Comparison of ENCODE assay signal across 8 mouse cellular contexts in the genomic region with DNA sequence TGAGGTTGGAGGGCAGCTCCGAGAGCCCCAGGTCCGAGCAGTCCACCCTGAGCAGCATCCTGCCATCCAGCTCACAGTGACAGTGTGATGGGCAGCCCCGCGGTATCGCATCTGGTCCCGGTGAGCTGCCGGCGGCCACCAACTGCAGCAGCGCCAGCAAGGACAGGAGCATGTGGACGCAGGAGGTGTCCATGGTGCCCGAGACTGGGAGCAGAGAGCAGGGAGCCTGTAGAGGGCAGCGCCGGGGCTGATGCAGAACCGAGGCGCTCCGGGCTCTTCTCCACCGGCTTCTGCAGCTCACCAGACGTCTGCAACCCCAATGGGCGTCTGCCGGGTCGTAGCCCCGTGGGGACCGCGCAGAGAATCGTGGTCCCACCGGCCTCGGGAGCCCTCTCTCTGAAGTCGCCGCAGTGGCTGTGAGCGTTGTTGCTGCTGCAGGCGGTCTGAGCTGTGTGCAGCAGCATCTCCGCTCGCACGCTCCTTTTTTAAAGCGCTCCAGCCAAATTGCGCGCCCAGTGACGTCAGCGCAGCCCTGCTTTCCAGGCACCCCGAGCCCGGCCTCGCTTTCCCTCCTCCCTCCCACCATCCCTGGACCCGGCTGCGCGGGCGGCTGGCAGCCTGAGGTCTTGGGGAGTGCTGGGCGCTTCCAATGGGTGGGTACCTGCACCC. TPM values are rescaled to one million over a fixed set of nuclear protein-coding genes. Genes with fewer than 3 reads are reported as not detected.
DNase-seq lines count a peak whose midpoint lies in the region; ATAC-seq and TF ChIP-seq lines count a peak whose summit lies in the region.

A gene (minus strand): TSS at position 480 of the 669 bp plus-strand sequence.

- intact Hi-C loops in heart, postnatal 14 days (cut with DNase I) = no loop called here

- peak; percentile 30 for TF ChIP-seq CTCF in liver, postnatal 0 days (IDR thresholded peaks at IDR 0.05; ENCODE audit: low read depth)

- H3K9ac ChIP-seq in embryonic facial prominence, embryonic 14.5 days (ENCODE audit: low read depth, low read length) = peak within 1 kb of the TSS; percentile 57
- H3K9ac ChIP-seq in liver, postnatal 0 days (replicated peaks) = no peak within 1 kb of the TSS; the same call in 1 of the 2 replicates
- peak within 1 kb of the TSS; percentile 67 for H3K9ac ChIP-seq in neural tube, embryonic 15.5 days (replicated peaks)

- H3K4me2 ChIP-seq in embryonic facial prominence, embryonic 14.5 days (ENCODE audit: low read depth, low read length) = peak within 1 kb of the TSS; percentile 95
- peak within 1 kb of the TSS; percentile 76 for H3K4me2 ChIP-seq in liver, postnatal 0 days (ENCODE audit: low read depth, low read length)
- H3K4me2 ChIP-seq in neural tube, embryonic 15.5 days = peak within 1 kb of the TSS; percentile 99

- H3K36me3 ChIP-seq in embryonic facial prominence, embryonic 14.5 days (ENCODE audit: control insufficient read depth, insufficient read depth, low read length) = no peaks in the 10 kb centered on the region
- no peaks in the 10 kb centered on the region for H3K36me3 ChIP-seq in liver, postnatal 0 days (replicated peaks; ENCODE audit: insufficient read depth, low read length)
- no peaks in the 10 kb centered on the region for H3K36me3 ChIP-seq in neural tube, embryonic 15.5 days

- peaks cover 61% of the 10 kb centered on the region for H3K27me3 ChIP-seq in embryonic facial prominence, embryonic 14.5 days (replicated peaks; ENCODE audit: control insufficient read depth, insufficient read depth, low read length)
- H3K27me3 ChIP-seq in liver, postnatal 0 days (ENCODE audit: insufficient read depth, low read length) = peaks cover 21% of the 10 kb centered on the region
- peaks cover 28% of the 10 kb centered on the region for H3K27me3 ChIP-seq in neural tube, embryonic 15.5 days (replicated peaks)

- H3K9me3 ChIP-seq in embryonic facial prominence, embryonic 14.5 days (ENCODE audit: control insufficient read depth, low read length) = no peaks in the 10 kb centered on the region
- no peaks in the 10 kb centered on the region for H3K9me3 ChIP-seq in liver, postnatal 0 days (ENCODE audit: low read length)
- no peaks in the 10 kb centered on the region for H3K9me3 ChIP-seq in neural tube, embryonic 15.5 days (replicated peaks)

- 0% methylated on average over 31 of the region's 47 CpGs for WGBS in embryonic facial prominence, embryonic 14.5 days
- WGBS in liver, postnatal 0 days (ENCODE audit: insufficient replicate concordance) = 1% methylated on average over 47 of the region's 47 CpGs
- under 1% methylated on average over 47 of the region's 47 CpGs for WGBS in neural tube, embryonic 15.5 days

- peak; percentile 86 for ATAC-seq in embryonic facial prominence, embryonic 14.5 days (ENCODE audit: low read depth)
- peak; percentile 77 for ATAC-seq in liver, postnatal 0 days
- ATAC-seq in neural tube, embryonic 15.5 days (ENCODE audit: low FRiP score) = peak; percentile 90

- H3K4me1 ChIP-seq in embryonic facial prominence, embryonic 14.5 days (ENCODE audit: control insufficient read depth, insufficient read depth, low read length) = peaks cover 14% of the 10 kb centered on the region
- peaks cover 12% of the 10 kb centered on the region for H3K4me1 ChIP-seq in liver, postnatal 0 days (ENCODE audit: insufficient read depth)
- peaks cover 32% of the 10 kb centered on the region for H3K4me1 ChIP-seq in neural tube, embryonic 15.5 days

- peak within 1 kb of the TSS; percentile 58 for H3K4me3 ChIP-seq in embryonic facial prominence, embryonic 14.5 days (ENCODE audit: low read depth, low read length)
- H3K4me3 ChIP-seq in liver, postnatal 0 days (ENCODE audit: low read depth, low read length) = peak within 1 kb of the TSS; percentile 48
- H3K4me3 ChIP-seq in neural tube, embryonic 15.5 days (replicated peaks) = peak within 1 kb of the TSS; percentile 75

- no peak for TF ChIP-seq EP300 in liver, postnatal 0 days (IDR thresholded peaks at IDR 0.05; ENCODE audit: low read depth)

- peak; percentile 7 to 22 for DNase-seq in B cell, adult 2 months
- peak; percentile 75 for DNase-seq in adrenal gland, postnatal 14 days
- peak; percentile 80 for DNase-seq in embryonic facial prominence, embryonic 14.5 days (ENCODE audit: low spot score)
- DNase-seq in heart, postnatal 14 days = peak; percentile 34 to 37
- DNase-seq in layer of hippocampus, adult 18-20 months (ENCODE audit: low spot score in 2 of 2) = peak; percentile 22 to 45
- DNase-seq in liver, postnatal 0 days = peak; percentile 56
- no peak for DNase-seq in spleen, postnatal 36 days (ENCODE audit: low spot score in 2 of 2)

- no peak within 1 kb of the TSS for H3K27ac ChIP-seq in embryonic facial prominence, embryonic 14.5 days (replicated peaks; ENCODE audit: low read depth, low read length)
- no peak within 1 kb of the TSS for H3K27ac ChIP-seq in liver, postnatal 0 days (ENCODE audit: low read depth)
- peak within 1 kb of the TSS; percentile 58 for H3K27ac ChIP-seq in neural tube, embryonic 15.5 days (replicated peaks)

RNA-seq across cellular contexts. Expression of the gene that starts here (rescaled TPM):
- 21.4 and 23.7 TPM in 2 replicates for total RNA-seq in adrenal gland, postnatal 14 days (2021)
- 10.4 and 13.1 TPM in 2 replicates for polyA plus RNA-seq in embryonic facial prominence, embryonic 14.5 days (2014; fragmentation: Nextera tagmentation; extraction: Ambion mirVana)
- under 1 TPM; 0.17 to 0.20 TPM for total RNA-seq in heart, postnatal 14 days (2021)
- 1 to 10 TPM; 1.9 to 2.5 TPM for total RNA-seq in layer of hippocampus, adult 18-20 months (2021)
- polyA plus RNA-seq in liver, postnatal 0 days (2015; fragmentation: Nextera tagmentation; extraction: Ambion mirVana) = 0.49 and 0.73 TPM in 2 replicates
- 2.5 and 3.0 TPM in 2 replicates for polyA plus RNA-seq in neural tube, embryonic 15.5 days (2015; fragmentation: Nextera tagmentation; extraction: Ambion mirVana)

Comparison
In these comparisons a context has a peak if more than half of its experiments do, and no peak if none do; other contexts are left out.
1. Peak in DNase-seq in heart, postnatal 14 days; RNA of the gene not detected or under 1 TPM.
2. Peak in DNase-seq, ATAC-seq, H3K4me3 ChIP-seq and H3K4me2 ChIP-seq in liver, postnatal 0 days; RNA of the gene not detected or under 1 TPM.
3. DNase-seq: peak in B cell, adult 2 months (2 of 2), adrenal gland, postnatal 14 days (single experiment), embryonic facial prominence, embryonic 14.5 days (single experiment) and layer of hippocampus, adult 18-20 months (2 of 2); none in spleen, postnatal 36 days (0 of 2).
4. Peak in every context shown above with its lines, with median percentiles within 50 percentile points of each other: ATAC-seq, H3K4me2 ChIP-seq and H3K4me3 ChIP-seq.